Mouse (Mus musculus): ENCODE results near the gene Pxn. TPM values are rescaled to one million over a fixed set of nuclear protein-coding genes. Genes with fewer than 3 reads are reported as not detected.
"Not testable (repeated sequence)": the region's sequence is repeated elsewhere in the genome, so short reads cannot be mapped to it uniquely, and the experiment has no call there.

Gene Pxn
- polyA plus RNA-seq, 1 experiment from 2014 or later = 19.3 TPM

GRCm38 (mm10) chr5:115517501-115517900, 11.0 kb downstream of the Pxn start:
- Histone ChIP-seq H3K4me2 (ENCODE audit: low read length) (no peak overlapping the region), H3K4me1 (replicated peaks; ENCODE audit: control insufficient read depth, insufficient read depth, low read length) (peaks cover 41% of the 10 kb centered on the region), H3K27me3 (replicated peaks; ENCODE audit: control insufficient read depth, insufficient read depth, low read length) (no peaks in the 10 kb centered on the region), H3K9ac (ENCODE audit: low read length) (no peak overlapping the region), H3K9me3 (ENCODE audit: control insufficient read depth, low read length) (no peaks in the 10 kb centered on the region), H3K27ac (ENCODE audit: low read depth) (no peak overlapping the region), H3K4me3 (ENCODE audit: low read depth, low read length) (no peak overlapping the region), H3K36me3 (ENCODE audit: control insufficient read depth, insufficient read depth, low read length) (no peaks in the 10 kb centered on the region)
- DNase-seq (ENCODE audit: low spot score) (no peak), ATAC-seq (replicated peaks; ENCODE audit: low FRiP score, low TSS enrichment, low read depth) (no peak)
- 90% methylated on average over 9 of the region's 9 CpGs for WGBS

- H3K4me1 ChIP-seq (replicated peaks; ENCODE audit: control insufficient read depth, insufficient read depth, low read length) = peaks cover 44% of the 10 kb centered on the region
- H3K9me3 ChIP-seq (ENCODE audit: control insufficient read depth, low read length); ATAC-seq (replicated peaks; ENCODE audit: low FRiP score, low TSS enrichment, low read depth); H3K27ac ChIP-seq (ENCODE audit: low read depth); DNase-seq (ENCODE audit: low spot score); H3K4me2 ChIP-seq (ENCODE audit: low read length); H3K36me3 ChIP-seq (ENCODE audit: control insufficient read depth, insufficient read depth, low read length); H3K27me3 ChIP-seq (replicated peaks; ENCODE audit: control insufficient read depth, insufficient read depth, low read length); H3K9ac ChIP-seq (ENCODE audit: low read length); H3K4me3 ChIP-seq (ENCODE audit: low read depth, low read length): not testable (repeated sequence)
- WGBS = 95% methylated on average over 6 of the region's 8 CpGs
These were observed 11.7 kb downstream of the Pxn start for GRCm38 (mm10) chr5:115518214-115518613.

DNA sequence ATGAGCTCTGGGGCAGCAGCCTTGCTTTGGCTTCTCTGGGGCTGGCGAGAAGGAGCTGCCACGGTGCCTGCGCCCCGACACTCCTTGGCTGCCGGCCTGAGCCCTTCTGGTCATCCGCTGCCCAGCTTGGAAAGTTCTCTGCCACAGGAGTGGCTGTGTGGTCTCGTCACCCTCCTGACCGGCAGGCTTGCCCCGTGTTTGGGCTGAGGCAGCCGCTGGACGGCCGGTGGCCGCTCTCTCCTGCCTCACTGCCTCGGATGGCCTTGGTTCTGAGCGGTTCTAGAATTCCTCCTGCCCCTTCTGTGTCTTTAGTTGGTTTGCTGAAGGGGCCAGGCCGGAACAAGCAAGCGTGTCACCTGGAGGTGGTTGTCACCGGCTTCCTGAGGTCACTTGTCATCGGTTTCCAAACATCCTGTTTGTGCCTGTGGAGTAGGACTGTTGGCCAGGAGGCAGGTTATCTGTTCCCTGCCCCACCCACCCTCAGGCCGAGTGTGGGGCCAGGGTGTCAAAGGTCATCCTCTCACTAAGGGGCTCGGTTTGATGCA, 13.9 kb downstream of the Pxn start:
- H3K27ac ChIP-seq (ENCODE audit: low read depth) = peak overlapping the region; percentile 47; the same call in 1 of the 2 replicates
- no peak for ATAC-seq (replicated peaks; ENCODE audit: low FRiP score, low TSS enrichment, low read depth)
- no peaks in the 10 kb centered on the region for H3K27me3 ChIP-seq (replicated peaks; ENCODE audit: control insufficient read depth, insufficient read depth, low read length)
- no peak for DNase-seq (ENCODE audit: low spot score)
- no peaks in the 10 kb centered on the region for H3K9me3 ChIP-seq (ENCODE audit: control insufficient read depth, low read length)
- peaks cover 45% of the 10 kb centered on the region for H3K4me1 ChIP-seq (replicated peaks; ENCODE audit: control insufficient read depth, insufficient read depth, low read length)
- H3K36me3 ChIP-seq (ENCODE audit: control insufficient read depth, insufficient read depth, low read length) = no peaks in the 10 kb centered on the region
- 64% methylated on average over 21 of the region's 21 CpGs for WGBS
- no peak overlapping the region for H3K4me2 ChIP-seq (ENCODE audit: low read length)
- no peak overlapping the region for H3K9ac ChIP-seq (ENCODE audit: low read length)
- H3K4me3 ChIP-seq (ENCODE audit: low read depth, low read length) = no peak overlapping the region

- no peaks in the 10 kb centered on the region for H3K9me3 ChIP-seq (ENCODE audit: control insufficient read depth, low read length)
- no peak overlapping the region for H3K4me2 ChIP-seq (ENCODE audit: low read length)
- DNase-seq (ENCODE audit: low spot score) = peak; percentile 59
- no peak overlapping the region for H3K4me3 ChIP-seq (ENCODE audit: low read depth, low read length)
- H3K27ac ChIP-seq (ENCODE audit: low read depth) = peak overlapping the region; percentile 57
- 50% methylated on average over 20 of the region's 21 CpGs for WGBS
- no peaks in the 10 kb centered on the region for H3K27me3 ChIP-seq (replicated peaks; ENCODE audit: control insufficient read depth, insufficient read depth, low read length)
- ATAC-seq (replicated peaks; ENCODE audit: low FRiP score, low TSS enrichment, low read depth) = 0 out of 2 replicates have a peak, but pooled peaks have one; percentile 14
- H3K9ac ChIP-seq (ENCODE audit: low read length) = no peak overlapping the region
- no peaks in the 10 kb centered on the region for H3K36me3 ChIP-seq (ENCODE audit: control insufficient read depth, insufficient read depth, low read length)
- H3K4me1 ChIP-seq (replicated peaks; ENCODE audit: control insufficient read depth, insufficient read depth, low read length) = peaks cover 38% of the 10 kb centered on the region
These were observed 15.3 kb downstream of the Pxn start for GRCm38 (mm10) chr5:115521553-115522461.

DNA sequence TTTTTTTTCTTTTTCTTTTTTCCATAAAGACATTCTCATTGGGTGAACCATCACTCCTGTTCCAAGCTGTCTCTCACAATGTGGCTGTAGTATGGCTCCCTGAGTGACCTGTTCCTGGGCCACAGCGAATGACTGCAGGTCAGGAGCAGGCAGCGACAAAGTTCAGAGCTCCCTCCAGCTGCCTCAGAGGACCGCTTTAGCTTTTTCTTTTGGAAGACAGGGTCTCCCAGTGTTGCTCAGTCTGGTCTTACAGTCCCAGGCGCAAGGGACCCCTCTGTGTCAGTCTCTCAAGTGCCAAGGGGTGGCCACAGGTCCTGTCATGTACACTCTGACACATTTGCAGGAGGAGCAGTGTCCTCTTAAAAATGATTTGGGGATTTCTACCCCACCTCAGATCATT, 16.1 kb downstream of the Pxn start:
- no peak for DNase-seq (ENCODE audit: low spot score)
- Histone ChIP-seq H3K27me3 (replicated peaks; ENCODE audit: control insufficient read depth, insufficient read depth, low read length) (no peaks in the 10 kb centered on the region), H3K9me3 (ENCODE audit: control insufficient read depth, low read length) (no peaks in the 10 kb centered on the region), H3K4me2 (ENCODE audit: low read length) (no peak overlapping the region), H3K4me1 (replicated peaks; ENCODE audit: control insufficient read depth, insufficient read depth, low read length) (peaks cover 38% of the 10 kb centered on the region), H3K36me3 (ENCODE audit: control insufficient read depth, insufficient read depth, low read length) (no peaks in the 10 kb centered on the region), H3K4me3 (ENCODE audit: low read depth, low read length) (no peak overlapping the region), H3K9ac (ENCODE audit: low read length) (no peak overlapping the region), H3K27ac (ENCODE audit: low read depth) (peak overlapping the region; percentile 29)
- ATAC-seq (replicated peaks; ENCODE audit: low FRiP score, low TSS enrichment, low read depth) = no peak
- whole genome bisulfite sequencing = 81% methylated on average over 4 of the region's 4 CpGs

- no peak for ATAC-seq (replicated peaks; ENCODE audit: low FRiP score, low TSS enrichment, low read depth)
- H3K4me1 ChIP-seq (replicated peaks; ENCODE audit: control insufficient read depth, insufficient read depth, low read length) = peaks cover 38% of the 10 kb centered on the region
- no peaks in the 10 kb centered on the region for H3K36me3 ChIP-seq (ENCODE audit: control insufficient read depth, insufficient read depth, low read length)
- no peak overlapping the region for H3K9ac ChIP-seq (ENCODE audit: low read length)
- peak overlapping the region; percentile 29; the same call in 1 of the 2 replicates for H3K27ac ChIP-seq (ENCODE audit: low read depth)
- no peak overlapping the region for H3K4me3 ChIP-seq (ENCODE audit: low read depth, low read length)
- DNase-seq (ENCODE audit: low spot score) = no peak
- no peak overlapping the region for H3K4me2 ChIP-seq (ENCODE audit: low read length)
- no peaks in the 10 kb centered on the region for H3K27me3 ChIP-seq (replicated peaks; ENCODE audit: control insufficient read depth, insufficient read depth, low read length)
- 67% methylated on average over 15 of the region's 15 CpGs for WGBS
- no peaks in the 10 kb centered on the region for H3K9me3 ChIP-seq (ENCODE audit: control insufficient read depth, low read length)
These were observed 16.6 kb downstream of the Pxn start for GRCm38 (mm10) chr5:115522981-115523499.

DNA sequence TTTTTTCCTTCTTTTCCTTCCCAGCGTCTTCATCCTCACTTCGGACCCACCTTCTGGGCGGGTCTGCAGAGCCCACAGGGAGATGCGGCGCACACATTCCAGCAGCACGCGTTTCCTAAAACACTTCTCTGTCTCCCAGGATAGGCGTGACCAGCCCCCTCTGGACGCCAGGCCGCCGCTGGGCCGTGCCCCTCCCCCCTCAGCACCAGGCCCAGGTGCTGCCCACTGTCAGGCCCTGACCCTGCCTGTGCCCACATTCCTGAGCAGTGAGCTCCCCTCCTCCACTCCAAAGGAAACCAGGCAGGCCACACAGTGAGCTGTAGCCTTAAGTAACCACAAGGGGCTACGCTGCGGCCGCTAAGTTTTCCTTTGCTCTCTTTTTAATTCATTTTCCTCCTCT, 17.5 kb downstream of the Pxn start:
- Histone ChIP-seq H3K4me2 (ENCODE audit: low read length) (peak overlapping the region; percentile 29; the same call in 1 of the 2 replicates), H3K4me3 (ENCODE audit: low read depth, low read length) (no peak overlapping the region), H3K9ac (ENCODE audit: low read length) (0 out of 2 replicates have a peak overlapping the region, but pooled peaks have one; percentile 25), H3K4me1 (replicated peaks; ENCODE audit: control insufficient read depth, insufficient read depth, low read length) (peaks cover 41% of the 10 kb centered on the region), H3K27me3 (replicated peaks; ENCODE audit: control insufficient read depth, insufficient read depth, low read length) (no peaks in the 10 kb centered on the region), H3K36me3 (ENCODE audit: control insufficient read depth, insufficient read depth, low read length) (no peaks in the 10 kb centered on the region), H3K27ac (ENCODE audit: low read depth) (peak overlapping the region; percentile 57), H3K9me3 (ENCODE audit: control insufficient read depth, low read length) (no peaks in the 10 kb centered on the region)
- WGBS = 9% methylated on average over 15 of the region's 15 CpGs
- ATAC-seq (replicated peaks; ENCODE audit: low FRiP score, low TSS enrichment, low read depth) (peak; percentile 52), DNase-seq (ENCODE audit: low spot score) (no peak)

DNA sequence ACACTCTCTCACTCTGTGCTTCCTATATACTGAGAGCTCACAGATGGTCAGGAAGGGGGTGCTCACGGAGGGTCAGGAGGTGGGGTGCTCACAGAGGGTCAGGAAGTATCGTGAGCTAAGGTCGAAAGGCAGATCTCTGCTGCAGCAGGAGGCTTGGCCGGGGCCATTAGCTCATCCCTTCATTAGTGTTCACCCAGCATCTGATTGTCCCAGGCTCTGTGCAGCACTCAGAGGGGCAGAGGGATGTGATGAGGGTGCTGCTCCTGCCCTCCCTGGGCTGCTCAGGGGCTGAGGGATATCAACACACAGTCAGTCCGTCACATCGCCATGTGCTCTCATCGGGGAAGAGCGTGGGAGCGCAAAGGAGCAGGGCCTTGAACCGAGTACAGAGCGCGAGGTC, 18.0 kb downstream of the Pxn start:
- H3K4me3 ChIP-seq (ENCODE audit: low read depth, low read length) = no peak overlapping the region
- 0 out of 2 replicates have a peak overlapping the region, but pooled peaks have one; percentile 29 for H3K4me2 ChIP-seq (ENCODE audit: low read length)
- H3K27me3 ChIP-seq (replicated peaks; ENCODE audit: control insufficient read depth, insufficient read depth, low read length) = no peaks in the 10 kb centered on the region
- no peaks in the 10 kb centered on the region for H3K9me3 ChIP-seq (ENCODE audit: control insufficient read depth, low read length)
- H3K4me1 ChIP-seq (replicated peaks; ENCODE audit: control insufficient read depth, insufficient read depth, low read length) = peaks cover 46% of the 10 kb centered on the region
- ATAC-seq (replicated peaks; ENCODE audit: low FRiP score, low TSS enrichment, low read depth) (no peak), DNase-seq (ENCODE audit: low spot score) (no peak)
- WGBS = 36% methylated on average over 12 of the region's 12 CpGs
- 0 out of 2 replicates have a peak overlapping the region, but pooled peaks have one; percentile 25 for H3K9ac ChIP-seq (ENCODE audit: low read length)
- H3K27ac ChIP-seq (ENCODE audit: low read depth) = peak overlapping the region; percentile 57
- H3K36me3 ChIP-seq (ENCODE audit: control insufficient read depth, insufficient read depth, low read length) = no peaks in the 10 kb centered on the region

Data from intestine, embryonic 14.5 days (tissue).